Comparison of ENCODE assay signal across 8 mouse cellular contexts in the genomic region with DNA sequence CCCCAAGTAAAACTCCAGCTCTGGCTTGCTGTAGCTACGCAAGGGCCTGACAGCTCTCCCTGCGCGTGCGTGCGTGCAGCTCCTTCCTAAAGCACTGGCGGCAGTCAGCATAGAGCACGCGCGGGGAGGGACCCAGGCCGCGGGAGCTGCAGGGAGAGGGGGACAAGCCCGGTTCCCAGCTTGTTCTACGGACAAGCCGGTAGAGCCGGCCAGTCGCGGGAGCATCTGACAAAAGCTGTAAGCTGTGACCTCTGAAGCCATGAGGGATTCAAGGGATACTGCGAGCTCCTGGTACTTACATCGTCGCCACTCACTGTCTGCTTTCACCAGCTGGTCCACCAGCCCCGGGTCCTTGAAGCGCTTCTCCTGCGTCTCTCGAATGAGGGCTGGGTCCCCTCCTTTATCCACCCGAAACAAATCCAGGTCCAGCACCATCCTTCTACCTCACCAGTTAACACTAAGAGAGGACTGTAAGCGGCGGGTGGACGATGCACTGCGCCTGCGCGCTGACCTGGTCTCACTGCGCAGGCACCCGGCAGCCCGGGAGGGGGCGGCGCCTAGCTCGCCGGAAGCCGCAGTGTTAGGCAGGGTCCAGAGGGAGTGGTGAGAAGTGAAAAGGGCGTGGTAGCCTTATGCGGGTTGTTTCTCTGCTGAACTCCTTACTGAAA. TPM values are rescaled to one million over a fixed set of nuclear protein-coding genes. Genes with fewer than 3 reads are reported as not detected.
DNase-seq lines count a peak whose midpoint lies in the region; ATAC-seq and TF ChIP-seq lines count a peak whose summit lies in the region.

TSS of gene Sars (minus strand) at position 512 of the 668 bp plus-strand sequence.

- H3K4me1 ChIP-seq in bone marrow, adult 2 months (ENCODE audit: control insufficient read depth, insufficient read depth, low read length) = no peaks in the 10 kb centered on the region; the same call in 1 of the 2 replicates
- H3K4me1 ChIP-seq in embryonic facial prominence, embryonic 15.5 days = peaks cover 23% of the 10 kb centered on the region
- H3K4me1 ChIP-seq in kidney, embryonic 14.5 days (ENCODE audit: control insufficient read depth, insufficient read depth, low read length) = peaks cover 20% of the 10 kb centered on the region
- peaks cover 25% of the 10 kb centered on the region for H3K4me1 ChIP-seq in limb, embryonic 15.5 days

- H3K36me3 ChIP-seq in embryonic facial prominence, embryonic 15.5 days = 0 out of 2 replicates have a peak, but pooled peaks cover 2% of the 10 kb centered on the region
- H3K36me3 ChIP-seq in kidney, embryonic 14.5 days (ENCODE audit: control insufficient read depth, insufficient read depth, low read length) = 0 out of 2 replicates have a peak, but pooled peaks cover 3% of the 10 kb centered on the region
- peaks cover 10% of the 10 kb centered on the region; the same call in 1 of the 2 replicates for H3K36me3 ChIP-seq in limb, embryonic 15.5 days

- WGBS in bone marrow, adult 2 months = under 1% methylated on average over 41 of the region's 41 CpGs
- WGBS in embryonic facial prominence, embryonic 15.5 days = under 1% methylated on average over 41 of the region's 41 CpGs
- under 1% methylated on average over 41 of the region's 41 CpGs for WGBS in kidney, embryonic 14.5 days
- WGBS in limb, embryonic 15.5 days = under 1% methylated on average over 41 of the region's 41 CpGs

- H3K9ac ChIP-seq in embryonic facial prominence, embryonic 15.5 days = peak within 1 kb of the TSS; percentile 77
- H3K9ac ChIP-seq in kidney, embryonic 14.5 days (ENCODE audit: low read depth, low read length) = peak within 1 kb of the TSS; percentile 79
- H3K9ac ChIP-seq in limb, embryonic 15.5 days = peak within 1 kb of the TSS; percentile 57

- peak within 1 kb of the TSS; percentile 91 for H3K4me3 ChIP-seq in bone marrow, adult 2 months (replicated peaks; ENCODE audit: control insufficient read depth, low read depth, low read length)
- H3K4me3 ChIP-seq in embryonic facial prominence, embryonic 15.5 days (replicated peaks) = peak within 1 kb of the TSS; percentile 85
- H3K4me3 ChIP-seq in kidney, embryonic 14.5 days (ENCODE audit: low read length) = peak within 1 kb of the TSS; percentile 88
- H3K4me3 ChIP-seq in limb, embryonic 15.5 days = peak within 1 kb of the TSS; percentile 66

- no peak for TF ChIP-seq CTCF in bone marrow, adult 2 months (IDR thresholded peaks at IDR 0.05; ENCODE audit: control insufficient read depth, insufficient read depth, low read length)

- peak; percentile 98 for ATAC-seq in embryonic facial prominence, embryonic 15.5 days (ENCODE audit: insufficient number of reproducible peaks, low FRiP score, low TSS enrichment, low read depth)
- peak; percentile 99 for ATAC-seq in kidney, embryonic 14.5 days (ENCODE audit: low FRiP score, low TSS enrichment)
- peak; percentile 94 for ATAC-seq in limb, embryonic 15.5 days (ENCODE audit: insufficient number of reproducible peaks, low FRiP score, low TSS enrichment, low read depth)

- peak; percentile 92 for DNase-seq in 416B (ENCODE audit: low read depth)
- DNase-seq in heart, adult 9 months (ENCODE audit: low spot score in 2 of 2) = peak; percentile 90 to 91
- DNase-seq in monocyte, adult 2 months (ENCODE audit: low read depth in 1 of 2, low spot score in 2 of 2) = peak; percentile 63 to 76
- peak; percentile 92 to 93 for DNase-seq in spleen, postnatal 36 days (ENCODE audit: low spot score in 2 of 2)

- peak; percentile 76; the same call in 1 of the 2 replicates for TF ChIP-seq POLR2A in bone marrow, adult 2 months (IDR thresholded peaks at IDR 0.05; ENCODE audit: borderline replicate concordance, control insufficient read depth, low read depth, low read length)

- peak within 1 kb of the TSS; percentile 74 for H3K4me2 ChIP-seq in embryonic facial prominence, embryonic 15.5 days (replicated peaks)
- peak within 1 kb of the TSS; percentile 92 for H3K4me2 ChIP-seq in kidney, embryonic 14.5 days (replicated peaks; ENCODE audit: low read depth, low read length)
- peak within 1 kb of the TSS; percentile 62 for H3K4me2 ChIP-seq in limb, embryonic 15.5 days

- peak within 1 kb of the TSS; percentile 67 for H3K27ac ChIP-seq in bone marrow, adult 2 months (ENCODE audit: control insufficient read depth, insufficient read depth, low read depth, low read length, poor library complexity)
- peak within 1 kb of the TSS; percentile 87 for H3K27ac ChIP-seq in embryonic facial prominence, embryonic 15.5 days (replicated peaks)
- peak within 1 kb of the TSS; percentile 88 for H3K27ac ChIP-seq in kidney, embryonic 14.5 days (ENCODE audit: low read depth, low read length)
- peak within 1 kb of the TSS; percentile 84 for H3K27ac ChIP-seq in limb, embryonic 15.5 days

- no peaks in the 10 kb centered on the region for H3K27me3 ChIP-seq in embryonic facial prominence, embryonic 15.5 days
- no peaks in the 10 kb centered on the region for H3K27me3 ChIP-seq in kidney, embryonic 14.5 days (ENCODE audit: control insufficient read depth, insufficient read depth, low read length)
- no peaks in the 10 kb centered on the region for H3K27me3 ChIP-seq in limb, embryonic 15.5 days

- no peaks in the 10 kb centered on the region for H3K9me3 ChIP-seq in embryonic facial prominence, embryonic 15.5 days (replicated peaks)
- no peaks in the 10 kb centered on the region for H3K9me3 ChIP-seq in kidney, embryonic 14.5 days (ENCODE audit: control insufficient read depth, low read length)
- H3K9me3 ChIP-seq in limb, embryonic 15.5 days = no peaks in the 10 kb centered on the region

RNA-seq across cellular contexts. Expression of gene Sars, which starts in this region (rescaled TPM):
- polyA plus RNA-seq in bone marrow, adult 2 months (2011; ENCODE audit: insufficient read depth, insufficient read length, low replicate concordance, missing spikeins) = 43.5 and 69.1 TPM in 2 replicates
- 117 and 120 TPM in 2 replicates for polyA plus RNA-seq in embryonic facial prominence, embryonic 15.5 days (2015; fragmentation: Nextera tagmentation; extraction: Ambion mirVana)
- 106 and 120 TPM in 2 replicates for polyA plus RNA-seq in kidney, embryonic 14.5 days (2014; fragmentation: Nextera tagmentation; extraction: Ambion mirVana)
- polyA plus RNA-seq in limb, embryonic 15.5 days (2015; fragmentation: Nextera tagmentation; extraction: Ambion mirVana) = 115 and 123 TPM in 2 replicates

Comparison
In these comparisons a context has a peak if more than half of its experiments do, and no peak if none do; other contexts are left out.
1. Peak in every context shown above with its lines: DNase-seq, ATAC-seq, H3K4me3 ChIP-seq and H3K27ac ChIP-seq.